Mouse (Mus musculus) ES-Bruce4 (cell line): ENCODE data around the gene Dab2ip.

ENCODE experiments used
- CTCF ChIP-seq: IDR thresholded peaks from one replicate; pipeline ENCODE4 v1.8.1; 2011; ENCODE audit warnings: low read depth, low read length
- POLR2A ChIP-seq: IDR thresholded peaks from one replicate; pipeline ENCODE4 v1.8.1; 2011; ENCODE audit warnings: low read length; ENCODE audit not compliant: insufficient read depth

DNA sequence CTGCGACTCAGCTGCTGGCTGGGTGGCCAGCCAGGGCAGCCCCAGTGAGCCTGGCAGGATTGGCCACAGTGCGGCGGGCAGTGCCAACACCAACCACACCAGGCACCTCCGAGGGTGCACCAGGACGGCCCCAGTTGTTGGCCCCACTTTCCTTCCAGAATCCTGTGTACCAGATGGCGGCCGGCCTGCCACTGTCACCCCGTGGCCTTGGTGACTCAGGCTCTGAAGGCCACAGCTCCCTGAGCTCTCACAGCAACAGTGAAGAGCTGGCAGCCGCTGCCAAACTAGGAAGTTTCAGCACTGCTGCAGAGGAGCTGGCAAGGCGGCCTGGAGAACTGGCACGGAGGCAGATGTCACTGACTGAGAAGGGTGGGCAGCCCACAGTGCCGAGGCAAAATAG lies 162.0 kb downstream of the Dab2ip start:
- no peak for TF ChIP-seq POLR2A
- TF ChIP-seq CTCF = no peak
